Mouse (Mus musculus) heart, adult 2 months (tissue): ENCODE measurements around the gene Smarcb1.

Experiments
- CTCF ChIP-seq: fragments of 200-600 bp; IDR thresholded peaks from 2 replicates; pipeline ENCODE4 v1.8.1; 2022; ENCODE audit warnings: antibody characterized with exemption, mild to moderate bottlenecking, moderate library complexity
- POLR2A ChIP-seq: fragments of 200-500 bp; IDR thresholded peaks from 2 replicates; pipeline ENCODE4 v1.6.1; 2011; ENCODE audit warnings: mild to moderate bottlenecking, low read depth, low read length, control low read depth; ENCODE audit not compliant: insufficient read depth

GRCm38 (mm10) chr10:75856155-75856907 lies 65.1 kb downstream of the Smarcb1 start:
- TF ChIP-seq CTCF (no peak), POLR2A (no peak)
